Mouse (Mus musculus) urinary bladder, postnatal 10 days (tissue): ENCODE results near the gene Il7r.

Experiments used
- DNase-seq: peaks from one replicate; pipeline ENCODE4 v3.0.0; 2022; ENCODE audit warnings: low spot score

The Il7r gene

DNA sequence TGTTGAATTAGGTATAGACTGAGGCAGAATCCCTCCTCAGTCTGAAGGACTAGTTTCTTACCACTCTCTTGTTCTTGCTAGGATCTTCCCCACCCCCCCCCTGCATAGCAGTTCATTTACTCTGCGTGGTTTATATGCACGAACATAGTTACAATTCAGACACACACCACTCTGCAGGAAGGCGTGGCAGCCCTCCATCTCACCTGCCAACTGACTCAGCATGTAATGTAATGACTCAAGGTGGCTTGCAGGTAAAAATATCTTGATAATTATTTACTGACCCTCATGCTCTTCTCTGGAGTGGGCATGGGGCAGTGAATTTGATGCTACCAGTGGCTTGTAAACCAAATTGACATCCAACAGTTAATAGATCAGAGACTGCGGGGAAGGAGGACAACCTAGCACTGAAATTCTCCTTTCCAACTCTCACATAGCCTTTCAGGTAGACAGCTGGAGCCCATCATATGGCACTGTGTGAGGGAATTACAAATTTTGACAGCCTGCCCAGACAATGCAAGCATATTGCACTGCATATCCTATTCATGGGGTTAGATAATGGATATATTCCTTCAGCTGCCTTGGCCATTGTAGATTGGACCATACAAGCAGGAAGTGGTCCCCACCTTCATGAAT lies 58.8 kb downstream of the Il7r start:
- no peak for DNase-seq

DNA sequence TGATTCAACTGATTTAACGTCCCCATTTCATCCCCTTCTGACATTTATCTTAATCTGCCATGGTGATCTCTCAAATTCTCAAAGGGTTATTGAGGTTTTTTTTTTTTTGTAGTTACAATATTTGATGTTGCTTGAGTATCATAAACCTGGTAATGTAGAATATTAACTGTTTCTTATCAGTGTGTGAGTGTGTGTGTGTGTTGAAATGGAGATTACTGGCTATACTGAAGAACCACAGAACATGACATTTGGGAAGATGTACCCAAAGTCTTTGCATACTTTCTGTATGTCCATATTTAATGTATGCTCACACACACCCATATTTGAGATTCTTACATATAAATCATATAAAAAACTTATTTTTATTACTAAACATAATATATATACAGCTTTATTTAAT lies 65.9 kb downstream of the Il7r start:
- DNase-seq: no peak

DNA sequence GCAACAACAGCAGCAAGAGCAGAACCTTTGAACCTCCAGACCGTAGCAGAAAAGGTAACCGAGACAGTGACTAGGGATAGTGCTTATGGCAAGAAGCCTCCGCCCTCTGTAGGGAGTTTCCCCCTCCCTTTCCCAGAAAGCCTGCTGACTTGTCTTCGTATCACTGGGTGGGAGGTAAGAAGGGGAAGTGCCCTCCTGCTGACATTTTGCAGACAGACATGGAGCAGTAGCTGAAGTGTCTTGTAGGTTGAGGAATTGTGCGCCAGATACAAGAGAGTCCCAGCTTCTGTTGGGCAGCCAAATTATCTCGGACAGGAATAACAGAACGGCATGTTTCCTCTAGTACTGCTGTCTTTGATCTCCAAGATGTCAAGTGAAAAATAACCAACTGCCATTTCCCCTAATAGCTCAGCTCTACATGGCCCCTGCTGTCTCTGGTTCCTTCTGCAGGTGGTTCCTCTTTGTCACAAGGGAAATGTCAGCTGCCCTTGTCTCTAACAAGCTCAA lies 66.4 kb downstream of the Il7r start:
- DNase-seq: no peak
